ENCODE assay signal across 7 mouse cellular contexts in genomic region chr4:116405955-116406351, GRCm38 (mm10). TPM values are rescaled to one million over a fixed set of nuclear protein-coding genes. Genes with fewer than 3 reads are reported as not detected.
DNase-seq lines count a peak whose midpoint lies in the region; ATAC-seq and TF ChIP-seq lines count a peak whose summit lies in the region.

No protein-coding gene starts in this region.

- peak overlapping the region; percentile 22; the same call in 1 of the 2 replicates for H3K4me2 ChIP-seq in embryonic facial prominence, embryonic 12.5 days (replicated peaks)
- H3K4me2 ChIP-seq in hindbrain, postnatal 0 days (ENCODE audit: low read depth, low read length), result peak overlapping the region; percentile 59
- H3K4me2 ChIP-seq in neural tube, embryonic 12.5 days (replicated peaks), result peak overlapping the region; percentile 47

- H3K27me3 ChIP-seq in embryonic facial prominence, embryonic 12.5 days, result no peaks in the 10 kb centered on the region
- no peaks in the 10 kb centered on the region for H3K27me3 ChIP-seq in hindbrain, postnatal 0 days (ENCODE audit: insufficient read depth, low read length)
- H3K27me3 ChIP-seq in neural tube, embryonic 12.5 days (replicated peaks), result no peaks in the 10 kb centered on the region

- 24% methylated on average over 8 of the region's 8 CpGs for WGBS in lung, adult 2 months
- 49% methylated on average over 8 of the region's 8 CpGs for WGBS in embryonic facial prominence, embryonic 12.5 days
- 2% methylated on average over 8 of the region's 8 CpGs for WGBS in hindbrain, postnatal 0 days
- 13% methylated on average over 8 of the region's 8 CpGs for WGBS in neural tube, embryonic 12.5 days

- intact Hi-C loops in gastrocnemius, postnatal 14 days (cut with DNase I; ENCODE audit: low total_unique reads), result no loop called here

- H3K9ac ChIP-seq in embryonic facial prominence, embryonic 12.5 days, result no peak overlapping the region
- H3K9ac ChIP-seq in hindbrain, postnatal 0 days (replicated peaks; ENCODE audit: low read length), result peak overlapping the region; percentile 53
- H3K9ac ChIP-seq in neural tube, embryonic 12.5 days, result peak overlapping the region; percentile 49

- H3K9me3 ChIP-seq in embryonic facial prominence, embryonic 12.5 days, result no peaks in the 10 kb centered on the region
- H3K9me3 ChIP-seq in hindbrain, postnatal 0 days (ENCODE audit: low read length), result no peaks in the 10 kb centered on the region
- no peaks in the 10 kb centered on the region for H3K9me3 ChIP-seq in neural tube, embryonic 12.5 days

- no peaks in the 10 kb centered on the region for H3K4me1 ChIP-seq in lung, adult 2 months (ENCODE audit: control insufficient read depth, insufficient read depth, low read length)
- no peaks in the 10 kb centered on the region for H3K4me1 ChIP-seq in embryonic facial prominence, embryonic 12.5 days
- H3K4me1 ChIP-seq in hindbrain, postnatal 0 days (ENCODE audit: insufficient read depth, low read length), result no peaks in the 10 kb centered on the region
- peaks cover 10% of the 10 kb centered on the region; the same call in 1 of the 2 replicates for H3K4me1 ChIP-seq in neural tube, embryonic 12.5 days

- H3K36me3 ChIP-seq in embryonic facial prominence, embryonic 12.5 days, result no peaks in the 10 kb centered on the region
- no peaks in the 10 kb centered on the region for H3K36me3 ChIP-seq in hindbrain, postnatal 0 days (ENCODE audit: insufficient read depth, low read length)
- no peaks in the 10 kb centered on the region for H3K36me3 ChIP-seq in neural tube, embryonic 12.5 days

- peak overlapping the region; percentile 37 for H3K4me3 ChIP-seq in lung, adult 2 months (replicated peaks; ENCODE audit: extremely low read depth, low read depth, low read length)
- H3K4me3 ChIP-seq in embryonic facial prominence, embryonic 12.5 days, result no peak overlapping the region
- peak overlapping the region; percentile 37 for H3K4me3 ChIP-seq in hindbrain, postnatal 0 days (ENCODE audit: low read length)
- H3K4me3 ChIP-seq in neural tube, embryonic 12.5 days, result no peak overlapping the region

- H3K27ac ChIP-seq in embryonic facial prominence, embryonic 12.5 days, result no peak overlapping the region
- peak overlapping the region; percentile 79 for H3K27ac ChIP-seq in hindbrain, postnatal 0 days
- no peak overlapping the region for H3K27ac ChIP-seq in neural tube, embryonic 12.5 days

- no peak for DNase-seq in lung, adult 2 months
- DNase-seq in lung, postnatal 14 days, result no peak
- peak; percentile 75 for DNase-seq in hindbrain, postnatal 0 days (ENCODE audit: low spot score)
- no peak for DNase-seq in gastrocnemius, postnatal 14 days
- DNase-seq in ovary, adult 18-20 months (ENCODE audit: low spot score), result no peak

- no peak for TF ChIP-seq CTCF in lung, adult 2 months (IDR thresholded peaks at IDR 0.05; ENCODE audit: insufficient read depth, low read length)
- TF ChIP-seq CTCF in hindbrain, postnatal 0 days (IDR thresholded peaks at IDR 0.05; ENCODE audit: low read depth), result no peak

- ATAC-seq in embryonic facial prominence, embryonic 12.5 days (ENCODE audit: insufficient number of reproducible peaks, insufficient read depth, low FRiP score, low TSS enrichment), result no peak
- ATAC-seq in hindbrain, postnatal 0 days, result peak; percentile 66
- no peak for ATAC-seq in neural tube, embryonic 12.5 days (ENCODE audit: low FRiP score, low read depth)

- TF ChIP-seq POLR2A in lung, adult 2 months (IDR thresholded peaks at IDR 0.05; ENCODE audit: borderline replicate concordance, extremely low read depth, low read depth, low read length), result no peak

RNA-seq across cellular contexts. Expression of gene Mast2, which starts 58.0 kb away (rescaled TPM):
- polyA plus RNA-seq in lung, adult 2 months (2012; rRNA removed), result 58.5 and 63.0 TPM in 2 replicates
- polyA plus RNA-seq in embryonic facial prominence, embryonic 12.5 days (2016; fragmentation: Nextera tagmentation; extraction: Ambion mirVana), result 21.7 and 24.9 TPM in 2 replicates
- total RNA-seq in hindbrain, postnatal 0 days (2014; rRNA removed), result 63.9 and 80.6 TPM in 2 replicates
- polyA plus RNA-seq in hindbrain, postnatal 0 days (2015; fragmentation: Nextera tagmentation; extraction: Ambion mirVana), result 20.7 and 25.5 TPM in 2 replicates
- 28.3 and 34.5 TPM in 2 replicates for polyA plus RNA-seq in neural tube, embryonic 12.5 days (2016; fragmentation: Nextera tagmentation; extraction: Ambion mirVana)
- 10 to 100 TPM; 52.1 to 70.5 TPM for total RNA-seq in gastrocnemius, postnatal 14 days (2021)

Comparison
In these comparisons a context has a peak if more than half of its experiments do, and no peak if none do; other contexts are left out.
1. H3K4me3 ChIP-seq: peak in lung, adult 2 months (single experiment) and hindbrain, postnatal 0 days (single experiment); none in embryonic facial prominence, embryonic 12.5 days (single experiment) and neural tube, embryonic 12.5 days (single experiment).
2. Peak in every context shown above with its lines, with median percentiles within 50 percentile points of each other: H3K4me2 ChIP-seq.